Mouse (Mus musculus) heart, adult 2 months (tissue): ENCODE measurements at regions not wholly inside any gene's neighbourhood (a gene's known extent, or its start where the extent isn't known, plus 50 kb on each side); places are given as distances from the start of the nearest gene placed in this dataset.
A peak's percentile ranks its signal among the peaks of the same experiment; 100 is the strongest.

Source experiments
- DNase-seq, 2 experiments: peaks; one replicate each; pipeline ENCODE4 v3.0.0; 2021
- H3K27ac ChIP-seq: fragments of 200-600 bp; 2 replicates; pipeline ENCODE4 v1.8.1; 2022
- H3K27me3 ChIP-seq: fragments of 200-500 bp; 2 replicates; pipeline ENCODE4 v1.6.1; 2012; ENCODE audit warnings: mild to moderate bottlenecking, low read length, inconsistent platforms, mixed read lengths; ENCODE audit not compliant: control insufficient read depth, insufficient read depth
- H3K36me3 ChIP-seq: fragments of 200-500 bp; 2 replicates; pipeline ENCODE4 v1.6.1; 2012; ENCODE audit warnings: low read length, inconsistent platforms; ENCODE audit not compliant: control insufficient read depth, insufficient read depth
- H3K4me1 ChIP-seq: fragments of 200-500 bp; 2 replicates; pipeline ENCODE4 v1.6.1; 2011; ENCODE audit warnings: low read length; ENCODE audit not compliant: control insufficient read depth, insufficient read depth
- H3K4me3 ChIP-seq: fragments of 200-600 bp; 2 replicates; pipeline ENCODE4 v1.8.1; 2022
- H3K79me2 ChIP-seq: fragments of 200-500 bp; replicated peaks from 2 replicates; pipeline ENCODE4 v1.6.1; 2012; ENCODE audit warnings: mild to moderate bottlenecking, inconsistent platforms, low read length, moderate library complexity, mixed read lengths; ENCODE audit not compliant: control insufficient read depth, insufficient read depth
- H3K9ac ChIP-seq: fragments of 200-500 bp; 2 replicates; pipeline ENCODE4 v1.6.1; 2012; ENCODE audit warnings: low read depth, mild to moderate bottlenecking, control low read depth, inconsistent platforms, low read length, mixed read lengths
- CTCF ChIP-seq: fragments of 200-600 bp; IDR thresholded peaks from 2 replicates; pipeline ENCODE4 v1.8.1; 2022; ENCODE audit warnings: antibody characterized with exemption, mild to moderate bottlenecking, moderate library complexity
- EP300 ChIP-seq: fragments of 200-500 bp; IDR thresholded peaks from 2 replicates; pipeline ENCODE4 v1.6.1; 2011; ENCODE audit warnings: low read depth, low read length, control low read depth; ENCODE audit not compliant: insufficient read depth
- POLR2A ChIP-seq: fragments of 200-500 bp; IDR thresholded peaks from 2 replicates; pipeline ENCODE4 v1.6.1; 2011; ENCODE audit warnings: mild to moderate bottlenecking, low read depth, low read length, control low read depth; ENCODE audit not compliant: insufficient read depth
- WGBS: fragments of 180-500 bp; shearing (Covaris S2); methylation state at CpG from one replicate; pipeline ENCODE4 v1.1.7; 2018; 5-methylcytosine and 5-hydroxymethylcytosine counted together
- intact Hi-C: fragments of 180-260 bp; cut with DNase I; formaldehyde crosslinking; loops from one replicate; pipeline ENCODE4 v1.15.1; 2025

DNA sequence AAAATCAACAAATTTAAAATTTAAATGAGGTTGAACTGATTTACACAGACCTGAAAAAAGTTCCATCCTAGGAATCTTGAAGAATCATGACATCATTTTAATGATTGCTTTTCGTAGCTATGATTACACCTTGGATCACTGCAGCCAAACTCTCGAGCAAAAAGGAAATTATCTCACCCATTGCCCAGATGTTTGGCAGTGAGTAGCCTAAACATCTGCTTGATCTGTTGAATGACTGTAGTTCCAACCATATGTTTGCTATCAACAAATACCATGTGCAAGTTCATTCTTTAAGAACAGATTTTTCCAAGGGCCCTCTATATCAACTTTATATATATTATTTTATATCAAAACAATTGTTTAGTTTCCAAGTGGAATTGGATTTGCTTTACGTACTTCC, 296.6 kb downstream of the Dmac1 start:
- intact Hi-C loops = no loop called here
- TF ChIP-seq CTCF = no peak
- TF ChIP-seq EP300 = no peak
- H3K27ac ChIP-seq = no peak overlapping the region
- 44% methylated on average over 3 of the region's 3 CpGs for WGBS
- no peaks in the 10 kb centered on the region for H3K36me3 ChIP-seq
- H3K4me1 ChIP-seq = no peaks in the 10 kb centered on the region
- no peak overlapping the region for H3K4me3 ChIP-seq
- no peaks in the 10 kb centered on the region for H3K27me3 ChIP-seq
- no peaks in the 10 kb centered on the region for H3K79me2 ChIP-seq
- H3K9ac ChIP-seq = no peak overlapping the region
- DNase-seq = no peak

GRCm38 (mm10) chr4:74972143-74972542, 306.0 kb downstream of the Dmac1 start:
- intact Hi-C loops = loop anchor here (5.0 kb wide), 1 partner anchor 410 kb away; no protein-coding TSS in a partner anchor
- DNase-seq = no peak
- H3K79me2 ChIP-seq = no peaks in the 10 kb centered on the region
- H3K9ac ChIP-seq = no peak overlapping the region
- no peak overlapping the region for H3K4me3 ChIP-seq
- H3K27ac ChIP-seq = no peak overlapping the region
- TF ChIP-seq CTCF (peak; percentile 52), POLR2A (no peak), EP300 (no peak)
- 81% methylated on average over 1 of the region's 1 CpGs for WGBS
- H3K36me3 ChIP-seq = no peaks in the 10 kb centered on the region
- no peaks in the 10 kb centered on the region for H3K4me1 ChIP-seq
- H3K27me3 ChIP-seq = no peaks in the 10 kb centered on the region
